Mouse (Mus musculus): ENCODE measurements around the gene Myog. TPM values are rescaled to one million over a fixed set of nuclear protein-coding genes. Genes with fewer than 3 reads are reported as not detected.
A peak's percentile ranks its signal among the peaks of the same experiment; 100 is the strongest.

The Myog gene
- polyA plus RNA-seq (2015; fragmentation: Nextera tagmentation; extraction: Ambion mirVana), result 2.9 and 6.8 TPM in 2 replicates

- ATAC-seq (ENCODE audit: low read depth), result no peak
- Histone ChIP-seq H3K9me3 (ENCODE audit: control insufficient read depth, low read length) (no peaks in the 10 kb centered on the region), H3K4me2 (ENCODE audit: low read depth, low read length) (no peak within 1 kb of the TSS), H3K27ac (ENCODE audit: low read length) (no peak within 1 kb of the TSS), H3K27me3 (ENCODE audit: control insufficient read depth, insufficient read depth, low read depth, low read length) (no peaks in the 10 kb centered on the region), H3K36me3 (ENCODE audit: control insufficient read depth, insufficient read depth, low read length) (no peaks in the 10 kb centered on the region), H3K4me1 (replicated peaks; ENCODE audit: control insufficient read depth, insufficient read depth, low read length) (peaks cover 7% of the 10 kb centered on the region; the same call in 1 of the 2 replicates), H3K4me3 (ENCODE audit: low read length) (no peak within 1 kb of the TSS), H3K9ac (ENCODE audit: low read length) (no peak within 1 kb of the TSS)
- WGBS, result 39% methylated on average over 11 of the region's 11 CpGs
Observed at GRCm38 (mm10) chr1:134289598-134290099, at the start of gene Myog. Myog (plus strand) TSS chr1:134289989.

GRCm38 (mm10) chr1:134240701-134241100 is 49.1 kb upstream of the Myog start:
- ATAC-seq (ENCODE audit: low read depth), result no peak
- WGBS, result 76% methylated on average over 9 of the region's 9 CpGs
- Histone ChIP-seq H3K9me3 (ENCODE audit: control insufficient read depth, low read length) (no peaks in the 10 kb centered on the region), H3K4me3 (ENCODE audit: low read length) (no peak overlapping the region), H3K27ac (ENCODE audit: low read length) (no peak overlapping the region), H3K27me3 (ENCODE audit: control insufficient read depth, insufficient read depth, low read depth, low read length) (peaks cover 9% of the 10 kb centered on the region), H3K4me2 (ENCODE audit: low read depth, low read length) (no peak overlapping the region), H3K36me3 (ENCODE audit: control insufficient read depth, insufficient read depth, low read length) (no peaks in the 10 kb centered on the region), H3K4me1 (replicated peaks; ENCODE audit: control insufficient read depth, insufficient read depth, low read length) (peaks cover 4% of the 10 kb centered on the region; the same call in 1 of the 2 replicates), H3K9ac (ENCODE audit: low read length) (no peak overlapping the region)

- peaks cover 4% of the 10 kb centered on the region; the same call in 1 of the 2 replicates for H3K4me1 ChIP-seq (replicated peaks; ENCODE audit: control insufficient read depth, insufficient read depth, low read length)
- no peak overlapping the region for H3K4me2 ChIP-seq (ENCODE audit: low read depth, low read length)
- no peak overlapping the region for H3K9ac ChIP-seq (ENCODE audit: low read length)
- H3K9me3 ChIP-seq (ENCODE audit: control insufficient read depth, low read length), result no peaks in the 10 kb centered on the region
- H3K4me3 ChIP-seq (ENCODE audit: low read length), result no peak overlapping the region
- WGBS, result 54% methylated on average over 8 of the region's 8 CpGs
- H3K27me3 ChIP-seq (ENCODE audit: control insufficient read depth, insufficient read depth, low read depth, low read length), result peaks cover 3% of the 10 kb centered on the region
- ATAC-seq (ENCODE audit: low read depth), result no peak
- H3K36me3 ChIP-seq (ENCODE audit: control insufficient read depth, insufficient read depth, low read length), result no peaks in the 10 kb centered on the region
- H3K27ac ChIP-seq (ENCODE audit: low read length), result no peak overlapping the region
Observed at GRCm38 (mm10) chr1:134241298-134241697, 48.5 kb upstream of the Myog start.

- H3K9me3 ChIP-seq (ENCODE audit: control insufficient read depth, low read length), result no peaks in the 10 kb centered on the region
- ATAC-seq (ENCODE audit: low read depth), result no peak
- no peak overlapping the region for H3K9ac ChIP-seq (ENCODE audit: low read length)
- no peak overlapping the region for H3K27ac ChIP-seq (ENCODE audit: low read length)
- peaks cover 4% of the 10 kb centered on the region; the same call in 1 of the 2 replicates for H3K4me1 ChIP-seq (replicated peaks; ENCODE audit: control insufficient read depth, insufficient read depth, low read length)
- no peaks in the 10 kb centered on the region for H3K36me3 ChIP-seq (ENCODE audit: control insufficient read depth, insufficient read depth, low read length)
- no peak overlapping the region for H3K4me2 ChIP-seq (ENCODE audit: low read depth, low read length)
- no peak overlapping the region for H3K4me3 ChIP-seq (ENCODE audit: low read length)
- WGBS, result 56% methylated on average over 2 of the region's 2 CpGs
- no peaks in the 10 kb centered on the region for H3K27me3 ChIP-seq (ENCODE audit: control insufficient read depth, insufficient read depth, low read depth, low read length)
Observed at GRCm38 (mm10) chr1:134242286-134242685, 47.5 kb upstream of the Myog start.

- Histone ChIP-seq H3K9me3 (ENCODE audit: control insufficient read depth, low read length) (no peaks in the 10 kb centered on the region), H3K9ac (ENCODE audit: low read length) (peak overlapping the region; percentile 33; the same call in 1 of the 2 replicates), H3K27me3 (ENCODE audit: control insufficient read depth, insufficient read depth, low read depth, low read length) (no peaks in the 10 kb centered on the region), H3K4me3 (ENCODE audit: low read length) (no peak overlapping the region), H3K4me2 (ENCODE audit: low read depth, low read length) (no peak overlapping the region), H3K36me3 (ENCODE audit: control insufficient read depth, insufficient read depth, low read length) (no peaks in the 10 kb centered on the region), H3K4me1 (replicated peaks; ENCODE audit: control insufficient read depth, insufficient read depth, low read length) (peaks cover 4% of the 10 kb centered on the region; the same call in 1 of the 2 replicates), H3K27ac (ENCODE audit: low read length) (0 out of 2 replicates have a peak overlapping the region, but pooled peaks have one; percentile 11)
- ATAC-seq (ENCODE audit: low read depth), result peak; percentile 71
- 66% methylated on average over 6 of the region's 6 CpGs for WGBS
Observed at GRCm38 (mm10) chr1:134243505-134243904, 46.3 kb upstream of the Myog start.

GRCm38 (mm10) chr1:134243948-134244914 is 45.6 kb upstream of the Myog start:
- Histone ChIP-seq H3K9me3 (ENCODE audit: control insufficient read depth, low read length) (no peaks in the 10 kb centered on the region), H3K4me3 (ENCODE audit: low read length) (0 out of 2 replicates have a peak overlapping the region, but pooled peaks have one; percentile 15), H3K27ac (ENCODE audit: low read length) (0 out of 2 replicates have a peak overlapping the region, but pooled peaks have one; percentile 28), H3K36me3 (ENCODE audit: control insufficient read depth, insufficient read depth, low read length) (no peaks in the 10 kb centered on the region), H3K4me2 (ENCODE audit: low read depth, low read length) (peak overlapping the region; percentile 47), H3K4me1 (replicated peaks; ENCODE audit: control insufficient read depth, insufficient read depth, low read length) (peaks cover 4% of the 10 kb centered on the region; the same call in 1 of the 2 replicates), H3K9ac (ENCODE audit: low read length) (peak overlapping the region; percentile 33; the same call in 1 of the 2 replicates), H3K27me3 (ENCODE audit: control insufficient read depth, insufficient read depth, low read depth, low read length) (no peaks in the 10 kb centered on the region)
- ATAC-seq (ENCODE audit: low read depth), result peak; percentile 88
- WGBS, result 20% methylated on average over 35 of the region's 35 CpGs

- peaks cover 4% of the 10 kb centered on the region; the same call in 1 of the 2 replicates for H3K4me1 ChIP-seq (replicated peaks; ENCODE audit: control insufficient read depth, insufficient read depth, low read length)
- no peak overlapping the region for H3K27ac ChIP-seq (ENCODE audit: low read length)
- H3K9me3 ChIP-seq (ENCODE audit: control insufficient read depth, low read length), result no peaks in the 10 kb centered on the region
- no peaks in the 10 kb centered on the region for H3K36me3 ChIP-seq (ENCODE audit: control insufficient read depth, insufficient read depth, low read length)
- no peak overlapping the region for H3K4me3 ChIP-seq (ENCODE audit: low read length)
- WGBS, result 65% methylated on average over 14 of the region's 14 CpGs
- no peak; the same call in 1 of the 2 replicates for ATAC-seq (ENCODE audit: low read depth)
- H3K4me2 ChIP-seq (ENCODE audit: low read depth, low read length), result no peak overlapping the region
- no peaks in the 10 kb centered on the region for H3K27me3 ChIP-seq (ENCODE audit: control insufficient read depth, insufficient read depth, low read depth, low read length)
- H3K9ac ChIP-seq (ENCODE audit: low read length), result no peak overlapping the region
Observed at GRCm38 (mm10) chr1:134245004-134245717, 44.6 kb upstream of the Myog start.

- H3K9me3 ChIP-seq (ENCODE audit: control insufficient read depth, low read length), result no peaks in the 10 kb centered on the region
- H3K4me1 ChIP-seq (replicated peaks; ENCODE audit: control insufficient read depth, insufficient read depth, low read length), result peaks cover 4% of the 10 kb centered on the region; the same call in 1 of the 2 replicates
- 54% methylated on average over 4 of the region's 4 CpGs for WGBS
- H3K9ac ChIP-seq (ENCODE audit: low read length), result no peak overlapping the region
- no peak for ATAC-seq (ENCODE audit: low read depth)
- H3K4me3 ChIP-seq (ENCODE audit: low read length), result no peak overlapping the region
- no peak overlapping the region for H3K4me2 ChIP-seq (ENCODE audit: low read depth, low read length)
- H3K27me3 ChIP-seq (ENCODE audit: control insufficient read depth, insufficient read depth, low read depth, low read length), result no peaks in the 10 kb centered on the region
- no peak overlapping the region for H3K27ac ChIP-seq (ENCODE audit: low read length)
- H3K36me3 ChIP-seq (ENCODE audit: control insufficient read depth, insufficient read depth, low read length), result no peaks in the 10 kb centered on the region
Observed at GRCm38 (mm10) chr1:134246590-134246989, 43.2 kb upstream of the Myog start.
